Mouse (Mus musculus) gastrocnemius, adult 2 months (tissue): ENCODE results near the gene Lhfp. TPM values are rescaled to one million over a fixed set of nuclear protein-coding genes. Genes with fewer than 3 reads are reported as not detected.
A peak's percentile ranks its signal among the peaks of the same experiment; 100 is the strongest.

Experiments
- DNase-seq: peaks from one replicate; pipeline ENCODE4 v3.0.0; 2022
- H3K27ac ChIP-seq: fragments of 200-600 bp; 2 replicates; pipeline ENCODE4 v1.8.1; 2022; ENCODE audit warnings: mild to moderate bottlenecking
- H3K4me3 ChIP-seq: fragments of 200-600 bp; 2 replicates; pipeline ENCODE4 v1.8.1; 2022; ENCODE audit warnings: mild to moderate bottlenecking, moderate library complexity
- CTCF ChIP-seq: fragments of 200-600 bp; IDR thresholded peaks from 2 replicates; pipeline ENCODE4 v1.8.1; 2022; ENCODE audit warnings: antibody characterized with exemption, mild to moderate bottlenecking, moderate library complexity
- intact Hi-C: fragments of 180-260 bp; cut with DNase I; formaldehyde crosslinking; loops from one replicate; pipeline ENCODE4 v1.15.1; 2025
- total RNA-seq, 2 experiments: library from RNA; stranded (reverse); gene quantifications; 2 replicates each; pipeline ENCODE4 v1.2.3; 2021

Gene Lhfp
- total RNA-seq, 2 experiments from 2014 or later = 10.0 to 16.6 TPM

DNA sequence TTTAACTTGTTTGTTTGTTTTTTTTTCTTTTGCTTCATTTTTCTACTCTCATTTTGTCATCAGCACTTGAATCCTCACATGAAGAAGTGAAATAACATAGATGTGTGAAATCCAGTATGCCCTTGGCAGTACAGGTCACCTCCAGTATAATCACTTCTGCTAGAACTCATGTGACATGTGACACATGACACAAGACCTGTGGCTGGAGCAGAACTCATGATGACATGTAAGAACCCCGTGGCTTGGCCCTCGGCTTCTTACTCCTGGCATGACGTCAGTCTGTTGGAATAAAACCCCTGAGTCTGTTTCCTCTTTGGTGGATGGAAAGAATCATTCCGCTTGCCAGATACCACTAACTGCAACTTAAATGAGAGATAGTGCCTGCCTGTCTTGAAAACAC, 14.0 kb upstream of the Lhfp start:
- no peak for TF ChIP-seq CTCF
- no peak overlapping the region for H3K27ac ChIP-seq
- H3K4me3 ChIP-seq = no peak overlapping the region
- DNase-seq = no peak
- intact Hi-C loops = loop anchor here (5.0 kb wide), 1 partner anchor 465 kb away; no protein-coding TSS in a partner anchor

- no peak overlapping the region for H3K4me3 ChIP-seq
- DNase-seq = peak; percentile 81
- H3K27ac ChIP-seq = no peak overlapping the region
- peak; percentile 88 for TF ChIP-seq CTCF
- intact Hi-C loops = loop anchor here (1.0 to 5.0 kb wide), 4 partner anchors 218 to 463 kb away; no protein-coding TSS in a partner anchor
Measured at GRCm38 (mm10) chr3:53029046-53029445, 12.3 kb upstream of the Lhfp start.

DNA sequence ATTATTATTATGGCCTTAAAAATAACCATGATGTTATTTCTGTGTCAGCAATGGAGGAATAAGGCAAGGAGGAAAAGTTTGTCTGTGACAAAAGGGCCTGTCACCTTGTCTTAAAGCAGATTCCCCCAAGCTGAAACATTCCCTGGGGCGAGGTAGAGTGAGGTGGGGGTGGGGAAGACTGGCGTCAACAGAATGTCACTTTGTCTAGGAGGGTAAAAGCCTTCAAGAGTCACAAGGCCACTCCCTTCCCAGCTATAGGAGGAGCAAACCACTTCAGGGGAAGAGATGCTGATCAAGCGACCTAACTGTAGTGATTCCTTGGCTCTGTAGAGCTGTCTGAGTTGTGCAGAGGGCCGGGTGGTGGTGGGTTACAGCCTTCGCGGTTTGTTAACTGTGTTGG, 9.7 kb upstream of the Lhfp start:
- H3K27ac ChIP-seq = no peak overlapping the region
- H3K4me3 ChIP-seq = no peak overlapping the region
- no peak for TF ChIP-seq CTCF
- DNase-seq = no peak
- intact Hi-C loops = no loop called here

- no peak for DNase-seq
- no peak for TF ChIP-seq CTCF
- H3K4me3 ChIP-seq = no peak overlapping the region
- intact Hi-C loops = no loop called here
- no peak overlapping the region for H3K27ac ChIP-seq
Measured at GRCm38 (mm10) chr3:53032432-53032831, 8.9 kb upstream of the Lhfp start.

DNA sequence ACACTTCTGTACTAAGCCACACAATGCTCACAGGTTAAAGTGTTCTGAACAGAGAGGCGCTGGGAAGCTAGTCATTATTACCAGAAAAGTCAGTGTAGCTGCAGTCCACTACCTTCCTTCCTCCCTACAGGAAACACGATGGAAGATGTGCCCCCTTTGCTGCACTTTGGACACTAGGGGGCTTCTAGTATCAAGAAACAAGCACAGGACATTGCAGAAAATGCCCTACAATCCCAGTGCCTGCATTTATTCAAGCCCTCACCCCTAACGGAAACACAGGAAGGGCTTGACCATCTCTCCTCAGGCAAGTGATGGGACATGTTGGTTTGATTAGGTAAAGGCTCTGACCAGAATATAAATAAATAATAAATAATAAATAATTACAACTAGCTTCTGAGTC, 7.9 kb upstream of the Lhfp start:
- H3K27ac ChIP-seq = no peak overlapping the region
- intact Hi-C loops = no loop called here
- H3K4me3 ChIP-seq = no peak overlapping the region
- TF ChIP-seq CTCF = peak; percentile 67
- no peak for DNase-seq

DNA sequence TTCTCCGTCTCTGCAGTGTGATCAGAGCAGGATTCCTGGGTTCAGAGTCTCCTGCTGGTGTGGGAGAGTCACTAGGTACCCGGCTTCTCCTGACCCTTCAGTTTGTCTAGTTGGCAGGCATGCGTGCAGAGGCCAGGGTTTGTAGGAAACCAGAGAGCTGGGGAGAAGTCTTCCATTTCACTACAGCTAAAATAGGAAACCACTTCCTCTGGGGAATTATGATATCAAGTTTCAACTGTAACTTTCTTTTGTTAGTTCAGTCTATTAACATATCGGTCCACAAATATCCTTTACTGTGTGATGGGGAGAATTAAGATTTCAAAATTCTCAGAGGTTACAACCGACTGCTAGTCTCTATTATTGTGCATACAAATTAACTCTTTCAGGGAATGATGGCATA, 5.3 kb upstream of the Lhfp start:
- intact Hi-C loops = no loop called here
- DNase-seq = peak; percentile 34
- no peak overlapping the region for H3K27ac ChIP-seq
- no peak for TF ChIP-seq CTCF
- H3K4me3 ChIP-seq = no peak overlapping the region

DNA sequence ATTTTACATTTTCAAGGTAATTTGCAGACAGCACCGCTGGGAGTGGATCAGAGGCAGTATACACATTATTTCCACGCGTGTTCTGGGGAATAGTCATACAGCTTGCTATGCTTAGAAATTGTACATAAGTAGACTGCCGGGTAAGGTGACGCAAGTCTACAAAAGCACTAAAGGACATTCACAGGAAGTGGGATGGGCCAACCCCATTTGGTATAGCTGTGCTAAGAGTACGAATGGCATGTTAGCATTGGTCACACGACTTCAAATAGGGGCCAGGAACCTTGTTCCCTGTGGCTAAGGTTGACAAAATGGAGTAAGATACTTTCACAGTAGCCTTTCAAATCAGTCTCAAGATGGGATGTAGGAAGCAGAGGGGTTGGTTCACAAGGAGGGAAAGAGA, 4.4 kb upstream of the Lhfp start:
- no peak overlapping the region for H3K27ac ChIP-seq
- intact Hi-C loops = no loop called here
- TF ChIP-seq CTCF = no peak
- H3K4me3 ChIP-seq = no peak overlapping the region
- DNase-seq = no peak

GRCm38 (mm10) chr3:53038913-53039312, 2.4 kb upstream of the Lhfp start:
- no peak for DNase-seq
- intact Hi-C loops = no loop called here
- Histone ChIP-seq H3K27ac (no peak overlapping the region), H3K4me3 (no peak overlapping the region)
- TF ChIP-seq CTCF = no peak

DNA sequence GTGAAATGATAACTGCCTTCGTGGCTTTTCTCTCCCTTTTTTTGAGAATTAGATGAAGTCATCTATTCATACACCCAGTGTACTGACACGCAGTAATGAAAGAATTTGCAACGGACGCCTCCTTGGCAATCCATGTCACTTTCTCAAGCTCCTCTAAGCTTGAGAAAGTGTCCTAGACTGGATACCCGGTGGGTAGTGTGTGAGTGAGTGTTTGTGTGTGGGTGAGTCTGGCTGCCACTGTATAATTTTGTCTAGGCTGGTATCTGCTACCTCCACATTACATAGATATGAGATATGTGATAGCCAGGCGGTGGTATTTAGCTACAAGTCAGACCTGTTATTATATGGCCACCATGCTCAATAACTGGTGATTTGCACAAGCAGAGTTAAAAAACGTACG, 1.6 kb upstream of the Lhfp start:
- Histone ChIP-seq H3K4me3 (no peak overlapping the region), H3K27ac (no peak overlapping the region)
- no peak for TF ChIP-seq CTCF
- no peak for DNase-seq
- intact Hi-C loops = no loop called here

DNA sequence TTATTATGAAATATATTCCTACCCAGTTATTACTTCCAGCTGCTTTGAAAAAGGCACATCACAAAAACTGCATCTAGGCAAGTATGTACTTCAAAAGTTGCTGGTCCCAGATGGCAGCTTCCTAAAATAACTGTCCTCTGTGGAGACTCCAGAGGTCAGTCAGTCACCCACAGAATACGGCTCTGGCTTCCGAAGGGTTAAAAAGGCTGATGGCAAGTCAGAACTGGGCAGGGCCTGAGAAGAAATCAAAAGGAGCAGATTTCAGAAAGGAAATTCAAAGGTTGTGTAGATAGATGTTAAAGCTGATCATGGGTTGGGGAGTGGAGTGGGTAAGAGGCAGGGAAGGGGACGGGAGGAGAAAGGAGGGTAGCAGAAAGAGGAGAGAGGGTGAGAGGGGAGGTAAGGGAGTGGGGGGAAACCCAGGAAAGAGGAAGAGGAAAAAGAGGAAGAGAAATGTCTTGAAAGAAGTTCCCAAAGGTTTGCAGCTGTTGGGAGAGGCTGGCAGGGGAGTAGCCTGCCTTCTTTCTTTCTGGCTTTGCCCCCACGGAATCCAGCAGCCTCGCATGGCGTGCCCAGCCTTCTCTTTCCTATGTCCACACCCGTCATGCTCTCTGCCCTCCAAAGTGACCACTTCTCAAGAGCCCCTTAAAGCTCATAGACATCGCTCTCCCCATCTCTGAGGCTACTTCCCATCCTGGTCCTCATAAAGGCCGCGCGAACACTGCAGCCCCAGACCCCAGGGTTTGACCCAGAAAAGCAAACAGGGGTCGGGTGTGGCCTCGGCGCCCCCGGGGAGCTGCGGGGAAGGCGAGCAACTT, 526 bp upstream of the Lhfp start:
- intact Hi-C loops = no loop called here
- Histone ChIP-seq H3K27ac (peak overlapping the region; percentile 88), H3K4me3 (peak overlapping the region; percentile 85)
- TF ChIP-seq CTCF = no peak
- DNase-seq = no peak

DNA sequence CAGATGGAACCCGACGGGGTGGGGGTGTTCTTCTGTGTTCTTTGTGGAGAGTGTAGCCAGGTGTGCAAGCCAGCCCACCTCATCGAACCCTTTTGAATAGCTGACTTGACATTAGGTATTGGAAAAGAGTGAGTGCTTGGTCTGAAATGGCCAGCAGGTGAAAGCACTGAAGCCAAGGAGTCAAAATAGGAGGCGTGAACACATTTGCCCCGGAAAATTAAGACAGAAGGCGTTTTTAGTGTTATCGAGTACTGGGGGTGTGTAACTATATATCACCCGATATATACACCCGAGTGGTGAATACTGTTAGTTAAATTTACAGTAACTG, 876 bp downstream of the Lhfp start:
- DNase-seq = no peak
- H3K4me3 ChIP-seq = peak overlapping the region; percentile 85
- peak overlapping the region; percentile 88 for H3K27ac ChIP-seq
- no peak for TF ChIP-seq CTCF
- intact Hi-C loops = no loop called here

DNA sequence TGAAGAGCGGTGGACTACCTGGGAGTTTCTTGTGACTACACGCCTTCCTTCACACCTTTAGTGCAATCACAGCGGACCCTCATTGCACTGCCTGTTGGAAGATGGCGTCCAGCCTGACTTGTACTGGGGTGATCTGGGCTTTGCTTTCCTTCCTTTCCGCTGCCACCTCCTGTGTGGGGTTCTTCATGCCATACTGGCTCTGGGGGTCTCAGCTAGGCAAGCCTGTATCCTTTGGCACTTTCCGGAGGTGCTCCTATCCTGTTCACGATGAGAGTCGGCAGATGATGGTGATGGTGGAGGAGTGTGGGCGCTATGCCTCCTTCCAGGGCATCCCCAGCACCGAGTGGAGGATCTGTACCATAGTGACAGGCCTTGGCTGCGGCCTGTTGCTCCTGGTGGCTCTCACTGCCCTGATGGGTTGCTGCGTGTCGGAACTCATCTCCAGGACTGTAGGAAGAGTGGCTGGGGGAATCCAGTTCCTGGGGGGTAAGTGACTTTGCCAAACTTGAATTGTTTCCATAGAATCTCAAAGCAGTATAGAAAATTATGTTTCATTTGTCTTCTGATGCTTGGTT, 2.0 kb downstream of the Lhfp start:
- intact Hi-C loops = no loop called here
- H3K4me3 ChIP-seq = peak overlapping the region; percentile 85
- DNase-seq = no peak

DNA sequence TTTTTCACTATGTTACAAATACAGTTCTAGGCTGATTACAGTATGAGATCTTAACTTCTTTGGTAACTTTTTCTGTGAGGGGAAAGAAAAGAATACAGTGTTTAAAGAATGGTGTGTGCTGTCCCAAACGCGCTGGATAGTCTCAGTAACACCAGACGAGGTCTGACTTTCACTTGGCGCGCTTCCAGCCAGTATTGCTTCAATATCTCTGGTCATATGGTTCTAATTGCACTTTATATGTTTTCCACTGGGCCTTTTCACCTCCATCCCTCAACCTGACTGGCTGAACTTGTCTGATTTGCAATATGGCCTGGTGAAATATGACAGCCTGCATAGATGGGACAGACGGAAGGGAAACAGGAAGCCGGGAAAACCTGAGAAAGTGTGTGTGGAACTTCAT, 2.9 kb downstream of the Lhfp start:
- peak overlapping the region; percentile 85 for H3K4me3 ChIP-seq
- TF ChIP-seq CTCF = no peak
- intact Hi-C loops = no loop called here
- peak overlapping the region; percentile 46 for H3K27ac ChIP-seq
- peak; percentile 39 for DNase-seq

More for the DNA sequence above, 2.0 kb downstream of the Lhfp start:
- H3K27ac ChIP-seq = peak overlapping the region; percentile 40
- TF ChIP-seq CTCF = no peak
